Mouse (Mus musculus): Measurements from ENCODE around the gene Scarb1. TPM values are rescaled to one million over a fixed set of nuclear protein-coding genes. Genes with fewer than 3 reads are reported as not detected.
A peak's percentile ranks its signal among the peaks of the same experiment; 100 is the strongest.

Scarb1 gene
- polyA plus RNA-seq, 1 experiment: 16.8 TPM

- TF ChIP-seq CTCF (IDR thresholded peaks at IDR 0.05; ENCODE audit: borderline replicate concordance, insufficient read depth, low read depth, low read length): no peak
- no peak for TF ChIP-seq POLR2A (IDR thresholded peaks at IDR 0.05; ENCODE audit: borderline replicate concordance, insufficient read depth, low read length)
- Histone ChIP-seq H3K4me1 (ENCODE audit: control insufficient read depth, insufficient read depth, low read length) (no peaks in the 10 kb centered on the region), H3K27me3 (ENCODE audit: control insufficient read depth, insufficient read depth, low read length) (no peaks in the 10 kb centered on the region), H3K27ac (ENCODE audit: insufficient read depth, low read length) (no peak overlapping the region), H3K4me3 (replicated peaks; ENCODE audit: insufficient read depth, low read depth, low read length) (peak overlapping the region; percentile 6)
- DNase-seq: no peak
- 63% methylated on average over 18 of the region's 18 CpGs for WGBS
Observed at GRCm38 (mm10) chr5:125327596-125328385, 13.1 kb downstream of the Scarb1 start.

- 70% methylated on average over 8 of the region's 8 CpGs for WGBS
- H3K4me1 ChIP-seq (ENCODE audit: control insufficient read depth, insufficient read depth, low read length): no peaks in the 10 kb centered on the region
- TF ChIP-seq CTCF (IDR thresholded peaks at IDR 0.05; ENCODE audit: borderline replicate concordance, insufficient read depth, low read depth, low read length) (no peak), POLR2A (IDR thresholded peaks at IDR 0.05; ENCODE audit: borderline replicate concordance, insufficient read depth, low read length) (no peak)
Observed at GRCm38 (mm10) chr5:125326351-125326750, 14.5 kb downstream of the Scarb1 start.

GRCm38 (mm10) chr5:125325931-125326330 lies 15.0 kb downstream of the Scarb1 start:
- H3K4me1 ChIP-seq (ENCODE audit: control insufficient read depth, insufficient read depth, low read length): no peaks in the 10 kb centered on the region
- TF ChIP-seq CTCF (IDR thresholded peaks at IDR 0.05; ENCODE audit: borderline replicate concordance, insufficient read depth, low read depth, low read length) (no peak), POLR2A (IDR thresholded peaks at IDR 0.05; ENCODE audit: borderline replicate concordance, insufficient read depth, low read length) (no peak)
- DNase-seq: no peak
- no peak overlapping the region for H3K27ac ChIP-seq (ENCODE audit: insufficient read depth, low read length)
- WGBS: 32% methylated on average over 11 of the region's 11 CpGs
- H3K27me3 ChIP-seq (ENCODE audit: control insufficient read depth, insufficient read depth, low read length): no peaks in the 10 kb centered on the region
- H3K4me3 ChIP-seq (replicated peaks; ENCODE audit: insufficient read depth, low read depth, low read length): no peak overlapping the region

More at GRCm38 (mm10) chr5:125326351-125326750, 14.5 kb downstream of the Scarb1 start:
- Histone ChIP-seq H3K4me3 (replicated peaks; ENCODE audit: insufficient read depth, low read depth, low read length) (no peak overlapping the region), H3K27me3 (ENCODE audit: control insufficient read depth, insufficient read depth, low read length) (no peaks in the 10 kb centered on the region), H3K27ac (ENCODE audit: insufficient read depth, low read length) (no peak overlapping the region)
- no peak for DNase-seq

GRCm38 (mm10) chr5:125325285-125325684 lies 15.6 kb downstream of the Scarb1 start:
- Histone ChIP-seq H3K27ac (ENCODE audit: insufficient read depth, low read length) (no peak overlapping the region), H3K4me1 (ENCODE audit: control insufficient read depth, insufficient read depth, low read length) (no peaks in the 10 kb centered on the region), H3K27me3 (ENCODE audit: control insufficient read depth, insufficient read depth, low read length) (no peaks in the 10 kb centered on the region), H3K4me3 (replicated peaks; ENCODE audit: insufficient read depth, low read depth, low read length) (no peak overlapping the region)
- TF ChIP-seq POLR2A (IDR thresholded peaks at IDR 0.05; ENCODE audit: borderline replicate concordance, insufficient read depth, low read length): no peak
- no peak for TF ChIP-seq CTCF (IDR thresholded peaks at IDR 0.05; ENCODE audit: borderline replicate concordance, insufficient read depth, low read depth, low read length)
- no peak for DNase-seq
- 53% methylated on average over 4 of the region's 4 CpGs for WGBS

GRCm38 (mm10) chr5:125323939-125324480 lies 16.9 kb downstream of the Scarb1 start:
- DNase-seq: no peak
- Histone ChIP-seq H3K27ac (ENCODE audit: insufficient read depth, low read length) (no peak overlapping the region), H3K27me3 (ENCODE audit: control insufficient read depth, insufficient read depth, low read length) (no peaks in the 10 kb centered on the region), H3K4me3 (replicated peaks; ENCODE audit: insufficient read depth, low read depth, low read length) (no peak overlapping the region), H3K4me1 (ENCODE audit: control insufficient read depth, insufficient read depth, low read length) (no peaks in the 10 kb centered on the region)
- TF ChIP-seq CTCF (IDR thresholded peaks at IDR 0.05; ENCODE audit: borderline replicate concordance, insufficient read depth, low read depth, low read length): no peak
- TF ChIP-seq POLR2A (IDR thresholded peaks at IDR 0.05; ENCODE audit: borderline replicate concordance, insufficient read depth, low read length): no peak
- WGBS: 95% methylated on average over 7 of the region's 7 CpGs

GRCm38 (mm10) chr5:125323128-125323527 lies 17.8 kb downstream of the Scarb1 start:
- Histone ChIP-seq H3K27me3 (ENCODE audit: control insufficient read depth, insufficient read depth, low read length) (no peaks in the 10 kb centered on the region), H3K27ac (ENCODE audit: insufficient read depth, low read length) (no peak overlapping the region), H3K4me3 (replicated peaks; ENCODE audit: insufficient read depth, low read depth, low read length) (no peak overlapping the region), H3K4me1 (ENCODE audit: control insufficient read depth, insufficient read depth, low read length) (no peaks in the 10 kb centered on the region)
- no peak for DNase-seq
- TF ChIP-seq POLR2A (IDR thresholded peaks at IDR 0.05; ENCODE audit: borderline replicate concordance, insufficient read depth, low read length) (no peak), CTCF (IDR thresholded peaks at IDR 0.05; ENCODE audit: borderline replicate concordance, insufficient read depth, low read depth, low read length) (no peak)
- 44% methylated on average over 6 of the region's 6 CpGs for WGBS

GRCm38 (mm10) chr5:125321836-125322235 lies 19.1 kb downstream of the Scarb1 start:
- Histone ChIP-seq H3K27me3 (ENCODE audit: control insufficient read depth, insufficient read depth, low read length) (no peaks in the 10 kb centered on the region), H3K27ac (ENCODE audit: insufficient read depth, low read length) (no peak overlapping the region), H3K4me3 (replicated peaks; ENCODE audit: insufficient read depth, low read depth, low read length) (no peak overlapping the region), H3K4me1 (ENCODE audit: control insufficient read depth, insufficient read depth, low read length) (no peaks in the 10 kb centered on the region)
- 69% methylated on average over 3 of the region's 3 CpGs for WGBS
- TF ChIP-seq CTCF (IDR thresholded peaks at IDR 0.05; ENCODE audit: borderline replicate concordance, insufficient read depth, low read depth, low read length): no peak
- TF ChIP-seq POLR2A (IDR thresholded peaks at IDR 0.05; ENCODE audit: borderline replicate concordance, insufficient read depth, low read length): no peak
- DNase-seq: no peak

Measured in cerebellum, adult 2 months (tissue).